Mouse (Mus musculus) lung, adult 2 months (tissue): ENCODE data around the gene Prrt4. TPM values are rescaled to one million over a fixed set of nuclear protein-coding genes. Genes with fewer than 3 reads are reported as not detected.
A peak's percentile ranks its signal among the peaks of the same experiment; 100 is the strongest.

Source experiments
- DNase-seq: peaks from one replicate; pipeline ENCODE4 v3.0.0; 2022
- H3K4me1 ChIP-seq: fragments of 200-500 bp; 2 replicates; pipeline ENCODE4 v1.6.1; 2011; ENCODE audit warnings: low read length; ENCODE audit not compliant: control insufficient read depth, insufficient read depth
- H3K4me3 ChIP-seq: fragments of 200-500 bp; replicated peaks from 2 replicates; pipeline ENCODE3; 2011; ENCODE audit warnings: low read depth, mild to moderate bottlenecking, control low read depth, low read length; ENCODE audit errors: extremely low read depth
- CTCF ChIP-seq: fragments of 200-500 bp; IDR thresholded peaks from 2 replicates; pipeline ENCODE4 v1.5.1; 2011; ENCODE audit warnings: mild to moderate bottlenecking, low read length, control low read depth; ENCODE audit not compliant: insufficient read depth
- POLR2A ChIP-seq: fragments of 200-500 bp; IDR thresholded peaks from 2 replicates; pipeline ENCODE4 v1.6.1; 2011; ENCODE audit warnings: low read depth, mild to moderate bottlenecking, control low read depth, low read length, borderline replicate concordance; ENCODE audit errors: extremely low read depth
- WGBS: fragments of 180-500 bp; shearing (Covaris S2); methylation state at CpG from one replicate; pipeline ENCODE4 v1.1.7; 2018; 5-methylcytosine and 5-hydroxymethylcytosine counted together
- polyA plus RNA-seq: library from polyadenylated mRNA; depleted of rRNA; stranded (reverse); fragments of >200 nt; gene quantifications from 2 replicates; pipeline ENCODE4 v1.2.3, GENCODE M21; 2012

Gene Prrt4
- polyA plus RNA-seq, 1 experiment: 10.8 TPM

DNA sequence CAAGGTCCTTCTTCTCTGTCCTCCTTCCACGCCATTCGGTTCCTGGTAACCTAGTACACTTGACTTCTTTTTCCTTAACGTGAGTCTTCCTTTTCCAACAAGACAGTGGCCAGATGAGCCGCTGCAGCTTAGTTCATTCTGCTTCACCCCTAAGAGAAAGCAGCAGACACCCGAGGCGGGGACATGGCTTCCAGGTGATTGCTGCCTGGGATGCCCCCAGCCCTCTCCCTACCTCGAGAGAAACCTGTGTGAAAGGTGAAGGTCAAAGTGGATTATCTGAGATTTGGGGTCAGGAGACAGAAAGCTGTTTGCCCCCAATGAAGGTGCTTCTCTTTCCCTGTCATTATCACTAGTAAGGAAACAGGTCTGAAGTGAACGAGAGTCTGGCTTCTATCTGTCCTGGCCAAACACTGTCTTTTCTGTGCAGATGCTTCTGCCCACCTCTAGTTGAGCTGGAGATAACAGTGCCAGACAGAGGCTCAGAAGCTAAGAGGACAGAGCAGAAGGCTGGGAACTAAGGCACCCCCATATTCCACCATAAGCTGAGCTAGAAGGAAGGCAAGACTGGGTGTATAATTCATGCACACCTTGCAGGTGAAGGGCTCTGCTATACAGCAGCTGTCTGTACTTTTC, 20.0 kb upstream of the Prrt4 start:
- no peak for DNase-seq
- TF ChIP-seq POLR2A (no peak), CTCF (no peak)
- 47% methylated on average over 8 of the region's 8 CpGs for WGBS
- H3K4me3 ChIP-seq: no peak overlapping the region
- H3K4me1 ChIP-seq: 0 out of 2 replicates have a peak, but pooled peaks cover 3% of the 10 kb centered on the region

DNA sequence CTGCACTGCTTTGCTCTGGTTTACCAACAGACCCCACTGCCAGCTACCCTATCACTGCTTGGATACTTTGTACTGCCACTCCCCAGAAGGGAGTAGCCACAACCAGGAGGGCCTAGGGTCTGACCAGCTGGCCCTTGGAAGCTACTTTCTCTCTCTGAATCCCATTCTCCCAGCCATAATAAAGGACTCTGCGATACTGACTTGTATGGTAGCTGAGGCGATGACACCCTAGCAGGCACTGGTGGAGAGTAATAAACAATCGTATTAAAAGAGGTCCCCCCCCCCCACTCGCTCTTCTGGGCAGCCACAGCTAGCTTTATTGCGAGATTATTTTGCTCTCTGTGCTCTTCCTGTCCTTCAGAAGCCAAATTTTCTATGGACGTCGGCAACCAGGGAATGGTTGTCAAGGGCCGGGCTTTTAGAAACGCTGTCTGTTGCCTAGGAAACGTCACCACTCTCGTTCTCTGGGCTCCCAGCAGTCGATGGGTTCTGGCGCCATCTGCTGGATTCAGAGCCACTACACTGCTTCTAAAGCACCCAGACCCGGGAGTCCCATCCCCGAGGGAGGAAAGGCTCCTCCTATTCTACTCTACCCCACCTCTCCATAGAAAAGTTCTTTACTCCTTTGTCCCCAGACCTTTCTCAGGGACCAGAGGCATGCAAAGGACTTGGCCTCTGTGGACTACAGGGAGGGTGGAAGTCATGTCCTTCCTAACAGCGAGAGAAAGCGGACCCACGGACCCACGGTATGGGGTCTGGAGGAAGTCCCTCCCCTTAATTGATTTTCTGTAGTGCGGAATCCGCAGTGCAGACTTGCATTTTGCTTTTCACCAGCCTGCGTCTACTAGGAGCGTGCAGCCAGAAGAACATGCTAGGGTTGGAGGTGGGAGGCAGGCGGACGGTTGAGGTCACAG, 19.2 kb upstream of the Prrt4 start:
- peak; percentile 79 for DNase-seq
- TF ChIP-seq CTCF: peak; percentile 88
- TF ChIP-seq POLR2A: no peak
- WGBS: 18% methylated on average over 25 of the region's 25 CpGs
- Histone ChIP-seq H3K4me3 (no peak overlapping the region), H3K4me1 (0 out of 2 replicates have a peak, but pooled peaks cover 6% of the 10 kb centered on the region)

DNA sequence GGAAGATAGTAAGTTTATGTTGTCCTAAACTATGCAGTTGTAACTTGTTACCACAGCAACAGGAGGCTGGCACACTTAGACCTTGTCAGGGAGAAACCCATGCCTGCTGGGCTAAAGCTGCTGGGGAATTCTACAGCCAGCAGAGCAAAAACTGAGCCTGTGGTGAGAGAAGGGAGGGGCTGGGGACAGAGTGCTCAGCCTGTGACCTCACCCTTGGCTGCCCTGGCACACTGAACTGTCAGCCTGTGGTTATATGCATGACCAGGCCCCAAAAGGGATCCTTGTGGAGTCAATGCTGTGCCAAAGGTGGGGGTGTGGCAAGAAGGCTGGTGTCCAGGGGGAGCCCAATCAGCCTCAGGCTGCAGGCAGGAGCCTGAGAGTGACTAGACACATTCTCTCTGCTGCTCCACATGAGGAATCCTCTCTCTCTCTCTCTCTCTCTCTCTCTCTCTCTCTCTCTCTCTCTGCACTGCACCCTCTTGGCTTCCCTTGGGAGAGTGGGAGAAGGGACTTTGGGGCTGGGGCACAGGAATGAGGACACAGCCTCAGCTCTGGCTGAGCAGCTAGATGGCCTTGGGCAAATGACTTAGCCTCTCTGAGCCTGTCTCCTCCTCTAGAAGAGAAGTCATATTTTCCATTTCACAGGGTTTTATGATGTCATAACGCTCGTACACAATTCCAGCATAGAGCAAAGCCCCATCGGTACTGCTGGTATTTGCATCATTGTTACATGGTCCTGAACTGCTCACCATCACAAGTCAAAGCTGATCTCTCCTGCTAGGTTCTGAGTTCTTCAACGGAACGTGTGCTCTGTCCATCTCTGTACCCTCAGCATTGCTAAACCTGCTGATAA, 16.7 kb upstream of the Prrt4 start:
- no peak for DNase-seq
- 81% methylated on average over 5 of the region's 5 CpGs for WGBS
- TF ChIP-seq POLR2A (no peak), CTCF (no peak)
- H3K4me1 ChIP-seq: 0 out of 2 replicates have a peak, but pooled peaks cover 6% of the 10 kb centered on the region
- H3K4me3 ChIP-seq: no peak overlapping the region

DNA sequence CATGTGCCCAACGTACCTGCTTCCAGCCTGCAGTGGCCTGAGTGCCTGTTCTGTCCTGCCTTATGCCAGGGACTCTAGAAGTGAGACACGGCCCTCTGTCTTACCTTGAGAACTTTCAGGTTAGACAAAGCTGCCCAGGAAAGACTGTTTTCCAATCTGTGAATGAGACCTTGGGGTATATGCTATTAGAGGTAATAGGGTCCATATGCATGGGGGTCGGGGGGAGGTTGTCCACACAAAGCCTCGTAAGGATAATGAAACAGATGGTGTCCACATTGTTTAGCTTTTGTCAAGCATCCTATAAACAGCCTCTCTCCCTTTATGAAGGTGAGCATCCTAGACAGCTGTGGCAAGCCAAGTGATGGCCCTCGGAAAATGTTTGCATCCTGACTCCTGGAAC, 15.8 kb upstream of the Prrt4 start:
- 0 out of 2 replicates have a peak, but pooled peaks cover 6% of the 10 kb centered on the region for H3K4me1 ChIP-seq
- DNase-seq: peak; percentile 1
- no peak overlapping the region for H3K4me3 ChIP-seq
- 83% methylated on average over 5 of the region's 5 CpGs for WGBS
- no peak for TF ChIP-seq POLR2A
- no peak for TF ChIP-seq CTCF

DNA sequence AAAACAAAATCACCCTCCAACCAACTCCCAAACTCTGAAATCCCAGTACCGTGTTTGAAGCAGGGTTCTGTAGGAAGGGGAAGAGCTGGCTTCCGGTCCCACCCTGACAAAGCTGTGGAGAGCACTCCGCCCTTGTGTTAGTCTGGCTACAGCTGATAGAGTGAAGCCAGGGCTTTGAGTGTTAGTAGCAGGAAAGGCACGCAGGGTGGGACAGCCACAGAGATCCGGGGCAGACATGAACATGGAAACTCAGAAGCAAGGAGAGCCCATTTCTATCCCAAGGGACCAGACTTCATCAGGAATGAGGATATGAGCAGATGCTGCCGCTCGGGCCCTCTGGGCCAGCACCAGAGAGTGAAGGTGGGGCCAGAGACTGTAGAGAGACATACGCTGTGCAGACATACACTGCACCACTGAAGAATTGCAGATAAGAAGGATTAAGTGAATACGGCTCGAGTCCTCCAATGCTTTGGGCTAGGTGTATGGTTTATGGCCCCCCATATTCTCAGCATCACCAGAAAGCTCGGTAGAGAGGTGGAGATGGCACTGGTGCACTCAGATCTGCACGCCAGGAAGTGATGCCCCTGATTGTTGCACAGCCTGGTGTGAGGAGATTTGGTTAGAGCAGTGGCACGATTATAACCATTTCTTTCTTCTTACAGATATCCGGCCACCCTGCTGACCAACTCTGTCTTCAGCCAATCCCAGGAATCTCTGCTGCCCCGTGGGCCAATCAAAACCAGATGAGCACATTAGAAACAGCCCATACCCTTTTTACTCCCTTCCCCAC, 14.8 kb upstream of the Prrt4 start:
- WGBS: 42% methylated on average over 15 of the region's 15 CpGs
- Histone ChIP-seq H3K4me3 (peak overlapping the region; percentile 19), H3K4me1 (0 out of 2 replicates have a peak, but pooled peaks cover 6% of the 10 kb centered on the region)
- peak; percentile 28 for DNase-seq
- TF ChIP-seq CTCF (no peak), POLR2A (peak; percentile 46; the same call in 1 of the 2 replicates)

DNA sequence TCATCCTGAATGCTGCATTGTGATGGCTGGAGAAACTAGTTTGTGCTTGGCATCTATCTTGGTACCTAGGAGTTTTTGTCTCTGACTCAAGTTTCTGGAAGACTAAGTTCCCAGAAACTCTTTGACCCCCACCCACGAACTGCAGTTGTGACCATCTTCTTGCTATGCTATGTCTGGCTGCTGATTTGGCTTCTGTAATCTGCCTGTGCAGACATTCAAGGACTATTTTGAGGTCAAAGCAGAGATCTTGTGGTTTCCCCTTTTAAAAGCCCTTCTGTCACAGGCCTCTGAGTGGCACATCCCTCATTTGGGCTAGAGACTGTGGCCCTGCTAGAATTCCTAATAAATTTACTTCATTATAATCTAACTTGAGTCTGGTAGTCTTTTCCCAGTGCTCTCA, 8.6 kb upstream of the Prrt4 start:
- Histone ChIP-seq H3K4me1 (no peaks in the 10 kb centered on the region), H3K4me3 (no peak overlapping the region)
- DNase-seq: no peak
- WGBS: 78% methylated on average over 1 of the region's 1 CpGs
- no peak for TF ChIP-seq POLR2A
- no peak for TF ChIP-seq CTCF

DNA sequence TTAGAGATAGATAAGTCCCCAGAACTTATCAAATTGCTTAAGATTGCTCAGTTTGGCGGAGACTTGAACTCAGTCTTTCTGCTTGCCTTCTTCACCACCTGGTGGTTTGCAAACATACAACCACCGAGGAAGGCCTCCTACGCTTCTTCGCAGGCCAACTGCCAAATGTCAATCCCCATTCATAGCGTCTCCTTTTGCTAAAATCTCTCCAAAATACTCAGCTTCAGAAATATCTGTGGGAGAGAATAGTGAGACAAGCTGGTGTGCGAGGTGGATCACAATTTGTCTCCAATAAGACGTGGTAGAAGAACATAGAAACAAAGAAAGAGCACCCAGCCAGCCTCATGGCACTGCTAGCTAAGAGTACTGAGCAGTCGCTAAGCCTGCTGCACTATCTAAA, 459 bp upstream of the Prrt4 start:
- peak; percentile 2 for DNase-seq
- 64% methylated on average over 8 of the region's 8 CpGs for WGBS
- TF ChIP-seq CTCF (no peak), POLR2A (no peak)
- H3K4me1 ChIP-seq: no peaks in the 10 kb centered on the region
- H3K4me3 ChIP-seq: no peak overlapping the region
